Mouse (Mus musculus): ENCODE results near the gene Mrpl39.

Mrpl39 gene

GRCm38 (mm10) chr16:84735166-84736105 is at the start of gene Mrpl39:
Gene Mrpl39, minus strand, starts transcription at chr16:84735742.
- peak; percentile 97 for DNase-seq (ENCODE audit: low read depth, low spot score)

GRCm38 (mm10) chr16:84784966-84785365 is 49.4 kb upstream of the Mrpl39 start:
- peak; percentile 55 for DNase-seq (ENCODE audit: low read depth, low spot score)

DNA sequence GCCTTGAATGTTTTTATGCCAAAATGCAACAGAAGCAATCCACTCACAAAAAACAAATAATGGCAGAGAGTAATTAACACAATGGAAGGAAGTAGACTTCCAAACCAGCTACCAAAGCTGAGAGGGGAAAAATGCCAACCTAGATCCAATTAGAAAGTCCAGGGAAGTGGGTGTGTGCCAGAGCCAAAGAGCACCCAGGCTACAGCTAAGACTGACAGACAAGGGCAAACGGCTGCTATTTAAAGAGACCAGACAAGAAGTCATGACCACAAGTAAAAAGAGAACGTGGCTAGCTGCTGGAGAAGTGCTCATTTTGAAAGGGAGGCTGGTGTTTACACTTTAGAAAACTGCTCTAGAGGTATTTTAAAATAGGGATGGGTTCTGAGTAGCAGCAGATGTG is 47.7 kb upstream of the Mrpl39 start:
- peak; percentile 27 for DNase-seq (ENCODE audit: low read depth, low spot score)

GRCm38 (mm10) chr16:84779718-84780117 is 44.2 kb upstream of the Mrpl39 start:
- DNase-seq (ENCODE audit: low read depth, low spot score): peak; percentile 94

GRCm38 (mm10) chr16:84778861-84779630 is 43.5 kb upstream of the Mrpl39 start:
- peak; percentile 98 for DNase-seq (ENCODE audit: low read depth, low spot score)

- no peak for DNase-seq (ENCODE audit: low read depth, low spot score)
These were observed 42.9 kb upstream of the Mrpl39 start for GRCm38 (mm10) chr16:84778431-84778830.

DNA sequence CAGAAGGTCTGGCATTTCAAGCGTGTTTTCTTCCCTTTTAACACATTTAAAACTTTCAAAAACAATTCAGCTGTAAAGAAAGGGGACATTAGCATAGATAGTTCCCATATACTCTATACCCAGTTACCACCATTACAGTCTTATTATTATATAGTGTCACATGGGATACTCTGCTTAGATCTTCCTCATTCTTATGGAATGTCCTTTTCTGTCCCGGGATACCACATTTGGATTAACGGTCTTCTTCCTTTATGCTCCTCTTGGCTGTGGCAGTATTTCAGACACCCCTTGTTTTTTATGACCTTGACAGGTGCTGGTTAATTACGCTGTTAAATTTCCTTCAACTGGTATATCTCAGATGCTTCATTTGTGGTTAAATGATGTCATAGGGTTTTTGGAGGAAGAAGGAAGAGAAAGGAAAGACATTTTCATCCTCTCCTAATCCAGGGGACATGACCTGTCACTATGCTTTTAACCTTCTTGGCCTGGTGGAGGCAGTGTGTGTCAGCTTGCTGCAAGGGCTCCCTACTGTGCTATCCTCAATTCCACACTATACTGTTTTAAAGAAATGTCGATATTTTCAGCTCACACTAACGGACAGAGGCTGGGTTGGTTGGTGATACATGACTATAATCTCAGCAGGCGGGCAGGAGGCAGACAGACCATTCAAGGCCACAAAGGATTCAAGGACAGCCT is 40.7 kb upstream of the Mrpl39 start:
- DNase-seq (ENCODE audit: low read depth, low spot score): peak; percentile 58

DNA sequence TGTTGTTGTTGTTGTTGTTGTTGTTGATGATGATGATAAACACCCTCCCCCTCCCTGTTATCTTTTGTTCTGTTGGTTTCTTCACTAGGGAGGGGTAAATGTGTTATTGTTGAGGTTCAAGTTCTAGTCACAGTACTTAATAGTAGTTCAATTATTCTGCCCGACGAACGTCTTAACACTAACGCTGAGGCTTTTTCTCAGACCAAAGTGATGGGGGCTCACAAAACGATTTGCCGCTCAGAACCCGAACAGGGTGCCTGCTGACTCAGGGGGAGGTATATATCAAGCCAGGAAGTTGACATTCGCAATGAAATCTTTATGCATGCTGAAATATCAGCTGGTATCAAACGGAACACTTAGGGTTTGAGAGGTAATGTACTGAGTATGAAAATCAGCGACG is 39.8 kb upstream of the Mrpl39 start:
- no peak for DNase-seq (ENCODE audit: low read depth, low spot score)

DNA sequence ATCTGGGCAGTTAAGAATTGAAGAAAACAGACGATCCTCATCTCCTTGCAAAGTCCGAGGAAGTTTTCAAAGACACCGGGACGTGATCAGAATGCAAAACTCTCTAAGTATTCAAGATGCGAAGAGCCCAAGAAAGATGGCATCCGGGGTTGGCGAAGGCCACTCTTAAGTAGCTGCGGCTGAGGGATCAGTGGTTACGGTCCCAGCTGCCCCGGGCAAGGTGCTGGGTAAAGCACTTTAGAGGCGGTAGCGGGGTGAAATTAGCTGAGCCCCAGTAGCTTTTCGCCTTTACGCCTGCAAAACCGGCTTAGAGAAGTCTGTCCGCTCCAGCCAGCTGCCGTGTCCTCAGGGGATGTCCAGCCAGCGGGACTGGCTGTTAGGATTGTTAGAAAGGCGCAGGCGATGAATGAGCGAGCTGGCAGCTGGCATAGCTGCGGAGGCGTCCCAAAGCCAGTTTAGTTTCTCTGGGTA is 39.3 kb upstream of the Mrpl39 start:
- DNase-seq (ENCODE audit: low read depth, low spot score): peak; percentile 39

GRCm38 (mm10) chr16:84774003-84774703 is 38.6 kb upstream of the Mrpl39 start, which contains the start of gene Jam2:
Gene Jam2, plus strand, starts transcription at chr16:84774123.
- DNase-seq (ENCODE audit: low read depth, low spot score): peak; percentile 87

- peak; percentile 54 for DNase-seq (ENCODE audit: low read depth, low spot score)
These were observed 37.8 kb upstream of the Mrpl39 start for GRCm38 (mm10) chr16:84773268-84773861.

DNA sequence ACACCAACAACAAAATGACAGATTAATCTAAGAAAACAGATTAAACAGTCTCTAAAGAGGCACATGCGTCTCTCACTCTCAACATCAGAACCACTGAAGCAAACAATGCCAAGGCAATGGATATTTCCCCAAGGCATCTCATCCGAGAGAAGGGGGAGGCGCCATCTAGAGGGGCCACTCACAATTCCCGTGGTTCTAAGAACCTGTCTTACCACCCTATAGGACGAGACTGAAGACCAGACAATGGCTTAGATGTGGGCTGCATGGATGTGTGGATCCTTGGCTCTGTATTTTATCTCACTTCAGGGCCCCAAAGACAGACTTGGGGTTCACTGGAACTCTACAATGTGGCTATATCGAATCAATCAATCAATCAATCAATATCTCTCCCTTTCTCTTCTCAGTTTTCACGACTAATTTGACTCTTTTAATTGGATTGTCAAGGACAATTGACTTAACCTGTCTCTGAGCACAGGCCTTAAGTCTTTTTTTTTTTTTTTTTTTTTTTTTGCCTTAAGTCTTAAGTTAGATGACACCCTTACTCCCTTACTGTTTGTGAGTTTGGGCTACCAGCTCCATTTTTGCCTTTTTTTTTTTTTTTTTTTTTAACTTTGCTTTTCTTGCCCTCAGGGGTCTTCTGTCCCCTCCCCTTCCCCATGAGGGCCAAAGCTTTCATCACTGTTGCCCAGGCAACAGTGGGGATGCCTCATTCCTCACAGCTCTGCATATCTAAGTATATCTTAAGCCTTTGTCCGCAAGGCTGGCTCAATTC is 37.1 kb upstream of the Mrpl39 start:
- peak; percentile 88 for DNase-seq (ENCODE audit: low read depth, low spot score)

- DNase-seq (ENCODE audit: low read depth, low spot score): no peak
These were observed 35.9 kb upstream of the Mrpl39 start for GRCm38 (mm10) chr16:84771461-84771860.

- peak; percentile 63 for DNase-seq (ENCODE audit: low read depth, low spot score)
These were observed 35.3 kb upstream of the Mrpl39 start for GRCm38 (mm10) chr16:84770891-84771290.

- DNase-seq (ENCODE audit: low read depth, low spot score): peak; percentile 83
These were observed 34.3 kb upstream of the Mrpl39 start for GRCm38 (mm10) chr16:84769619-84770464.

DNA sequence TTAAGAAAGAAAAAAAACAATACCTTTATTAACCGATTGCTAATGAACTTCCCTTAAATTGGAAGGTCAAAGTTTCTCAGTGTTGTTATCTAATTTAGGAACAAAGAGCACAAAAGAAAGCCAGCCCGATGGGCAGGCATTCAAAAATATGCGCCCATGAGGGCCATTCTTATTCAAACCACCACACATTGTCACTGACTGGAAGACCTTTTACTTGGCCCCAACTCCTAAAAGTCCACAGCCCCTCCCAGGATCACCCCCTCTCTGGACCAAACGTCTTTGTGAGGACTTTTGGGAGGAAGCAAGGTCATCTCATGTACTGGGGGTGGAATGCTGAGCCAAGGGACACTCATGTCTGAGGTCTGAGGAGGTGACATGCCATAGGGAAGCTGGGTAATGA is 33.6 kb upstream of the Mrpl39 start:
- peak; percentile 99 for DNase-seq (ENCODE audit: low read depth, low spot score)

DNA sequence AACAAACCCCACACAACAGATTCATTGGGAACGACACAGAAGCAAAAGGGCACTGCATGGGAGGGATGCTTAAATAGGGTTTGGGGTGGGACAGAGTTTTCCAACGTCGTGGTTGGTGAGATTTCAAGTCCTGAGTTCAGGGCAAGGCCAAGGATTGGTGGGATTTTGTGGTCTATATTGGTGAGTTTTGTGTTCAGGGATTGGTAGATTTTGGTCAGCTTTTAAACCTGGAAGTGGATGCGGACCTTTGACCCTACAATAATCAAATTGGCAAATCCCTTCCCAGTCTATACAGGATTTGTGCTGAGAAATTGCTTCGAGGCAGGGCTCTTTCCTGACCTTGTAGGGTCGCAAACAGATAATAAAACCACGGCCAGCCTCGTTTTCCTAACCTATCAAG is 32.4 kb upstream of the Mrpl39 start:
- peak; percentile 66 for DNase-seq (ENCODE audit: low read depth, low spot score)

- DNase-seq (ENCODE audit: low read depth, low spot score): no peak
These were observed 10.3 kb upstream of the Mrpl39 start for GRCm38 (mm10) chr16:84745721-84746306.
